Mouse (Mus musculus) Patski (cell line): ENCODE measurements at regions not wholly inside any gene's neighbourhood (a gene's known extent, or its start where the extent isn't known, plus 50 kb on each side); places are given as distances from the start of the nearest gene placed in this dataset.

Experiments used
- ATAC-seq: fragments of 100-300 bp; one replicate; pipeline ENCODE4 v1.8.0; 2021
- CTCF ChIA-PET: fragments of 350-600 bp; sonication (Branson Sonifier 250); formaldehyde crosslinking; loops from one replicate; lab custom pipeline; 2022; ENCODE audit warnings: inconsistent platforms; lab: Charles Lee
- POLR2A ChIA-PET: fragments of 350-600 bp; sonication (Branson Sonifier 250); formaldehyde crosslinking; loops from one replicate; lab custom pipeline; 2022; ENCODE audit warnings: antibody characterized with exemption, inconsistent platforms; lab: Charles Lee
- DNase-seq: peaks from one replicate; pipeline ENCODE4 v3.0.0-alpha.2; 2011; ENCODE audit warnings: low read depth, low spot score
- H3K27me3 ChIP-seq: fragments of 371-371 bp; one replicate; pipeline ENCODE4 v1.5.1; 2021
- CTCF ChIP-seq: fragments of 100-300 bp; IDR thresholded peaks from one replicate; pipeline ENCODE4 v1.5.1; 2021
- in situ Hi-C: fragments of 300-500 bp; cut with MboI; formaldehyde crosslinking; loops from 3 replicates; pipeline ENCODE4 v1.11.1; 2018; ENCODE audit warnings: low pct_unique_long_range_greater_than_20kb, mixed read lengths

GRCm38 (mm10) chr12:59341586-59341985 lies 122.1 kb upstream of the Fbxo33 start:
- no peak for DNase-seq
- in situ Hi-C loops: no loop called here
- peaks cover 8% of the 10 kb centered on the region for H3K27me3 ChIP-seq
- no peak for ATAC-seq
- no peak for TF ChIP-seq CTCF
- CTCF ChIA-PET: no interaction called here
- POLR2A ChIA-PET: no interaction called here

DNA sequence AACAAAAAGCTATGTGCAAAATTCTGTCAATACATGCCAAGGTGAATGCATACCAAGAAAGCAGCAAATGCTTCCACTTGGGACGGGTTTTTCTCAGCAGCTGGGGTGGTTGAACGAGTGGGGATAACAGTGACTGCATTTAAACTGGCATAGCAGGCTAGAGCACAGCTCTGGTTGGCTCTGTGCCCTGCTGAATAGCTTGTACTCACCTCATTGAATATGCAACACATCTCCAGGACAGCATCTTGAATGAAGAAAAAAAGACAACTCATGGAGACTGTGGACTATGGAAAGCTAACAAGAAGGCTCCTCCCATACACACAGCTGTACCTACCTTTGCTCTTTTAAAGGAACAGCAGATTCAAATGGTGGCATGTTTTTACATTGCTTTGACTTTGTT lies 111.2 kb upstream of the Fbxo33 start:
- in situ Hi-C loops: no loop called here
- no peak for TF ChIP-seq CTCF
- CTCF ChIA-PET: no interaction called here
- peaks cover 5% of the 10 kb centered on the region for H3K27me3 ChIP-seq
- no peak for DNase-seq
- POLR2A ChIA-PET: interaction anchor here (0.5 kb wide), 1 partner anchor 13 kb away, joined by 5 read pairs; no protein-coding TSS in a partner anchor
- no peak for ATAC-seq

- POLR2A ChIA-PET: no interaction called here
- no peak for TF ChIP-seq CTCF
Measured at GRCm38 (mm10) chr12:59312703-59313102, 93.2 kb upstream of the Fbxo33 start.

DNA sequence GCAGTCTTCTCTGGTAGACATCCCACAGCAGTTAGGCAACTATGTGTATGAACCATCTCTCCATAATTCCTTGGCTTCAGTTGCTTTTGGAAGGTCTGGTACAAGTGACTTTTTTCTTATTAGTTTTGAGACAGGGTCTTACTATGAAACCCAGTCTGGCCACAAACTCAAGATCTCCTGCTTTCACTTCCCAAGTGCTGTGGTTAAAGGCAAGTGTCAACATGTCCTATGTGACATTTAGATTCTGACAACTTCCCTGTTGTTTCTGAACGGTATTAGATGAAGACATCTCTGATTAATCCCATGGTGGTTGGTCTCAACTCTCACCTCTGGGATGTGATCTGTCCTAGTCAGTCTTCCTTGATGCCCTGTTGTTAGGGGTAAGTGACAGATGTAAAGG lies 88.4 kb upstream of the Fbxo33 start:
- ChIA-PET POLR2A (no interaction called here), CTCF (no interaction called here)
- no peak for ATAC-seq
- H3K27me3 ChIP-seq: peaks cover 4% of the 10 kb centered on the region
- in situ Hi-C loops: no loop called here
- no peak for TF ChIP-seq CTCF
- no peak for DNase-seq

More at GRCm38 (mm10) chr12:59312703-59313102, 93.2 kb upstream of the Fbxo33 start:
- CTCF ChIA-PET: no interaction called here
- in situ Hi-C loops: no loop called here
- DNase-seq (no peak), ATAC-seq (no peak)
- H3K27me3 ChIP-seq: peaks cover 6% of the 10 kb centered on the region

GRCm38 (mm10) chr12:59304522-59304921 lies 85.0 kb upstream of the Fbxo33 start:
- CTCF ChIA-PET: no interaction called here
- H3K27me3 ChIP-seq: peaks cover 4% of the 10 kb centered on the region
- no peak for DNase-seq
- TF ChIP-seq CTCF: no peak
- in situ Hi-C loops: no loop called here
- no peak for ATAC-seq
- POLR2A ChIA-PET: no interaction called here
